Mouse (Mus musculus) cerebellum, adult 8-10 months (tissue): ENCODE measurements around the gene Lingo3.
"Not testable (repeated sequence)": the region's sequence is repeated elsewhere in the genome, so short reads cannot be mapped to it uniquely, and the experiment has no call there.

Source experiments
- DNase-seq: peaks from one replicate; pipeline ENCODE4 v3.0.0; 2022

Gene Lingo3

DNA sequence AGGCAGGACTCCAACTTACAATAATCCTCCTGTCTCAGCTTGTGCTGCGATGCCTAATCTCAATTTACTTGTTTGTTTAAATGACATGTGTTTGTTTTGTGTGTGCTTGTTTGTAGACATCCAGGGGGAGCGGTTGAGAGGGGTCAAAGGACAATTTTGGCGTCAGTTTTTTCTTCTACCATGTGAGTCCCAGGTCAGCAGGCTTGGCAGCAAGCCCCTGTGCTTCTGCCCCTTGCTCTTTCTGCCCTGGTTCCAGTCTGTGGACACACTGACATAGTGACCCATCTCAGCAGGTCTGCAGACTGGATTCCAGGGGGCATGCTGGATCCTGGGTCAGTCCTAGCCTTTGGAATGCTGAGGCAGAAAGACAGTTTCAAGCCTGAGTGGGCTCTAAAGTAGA, 24.4 kb downstream of the Lingo3 start:
- no peak for DNase-seq

DNA sequence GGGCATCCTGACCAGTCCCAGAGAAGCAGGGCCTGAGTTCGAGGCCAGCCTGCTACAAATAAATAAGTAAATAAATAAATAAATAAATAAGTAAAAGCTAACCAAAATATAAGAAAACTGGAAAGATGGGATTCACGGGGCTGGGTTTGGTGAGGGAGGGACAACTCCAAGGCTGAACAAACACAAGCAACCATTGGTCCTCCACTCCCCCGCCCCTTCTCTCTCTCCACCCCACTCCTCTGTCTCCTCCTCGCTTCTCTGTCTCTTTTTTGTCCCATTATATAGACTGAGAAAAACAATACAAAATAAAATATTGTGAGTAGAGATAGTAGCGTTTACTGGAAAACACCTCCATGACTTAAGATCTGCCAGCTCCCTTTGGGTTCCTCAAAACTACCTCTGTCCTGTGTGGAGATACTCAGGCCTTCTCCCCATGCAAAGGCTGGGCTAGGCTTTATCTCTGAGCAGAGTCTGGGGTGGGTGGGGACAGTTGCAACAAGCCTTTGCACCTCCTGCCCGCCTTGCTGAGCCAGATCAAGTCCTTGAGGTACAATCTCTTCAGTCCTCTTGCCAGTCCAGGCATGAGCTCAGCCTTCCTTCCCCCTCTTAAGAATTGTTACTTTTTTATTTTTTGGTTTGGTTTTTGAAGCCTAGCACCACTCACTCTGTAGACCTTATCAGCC, 25.1 kb downstream of the Lingo3 start:
- no peak for DNase-seq

DNA sequence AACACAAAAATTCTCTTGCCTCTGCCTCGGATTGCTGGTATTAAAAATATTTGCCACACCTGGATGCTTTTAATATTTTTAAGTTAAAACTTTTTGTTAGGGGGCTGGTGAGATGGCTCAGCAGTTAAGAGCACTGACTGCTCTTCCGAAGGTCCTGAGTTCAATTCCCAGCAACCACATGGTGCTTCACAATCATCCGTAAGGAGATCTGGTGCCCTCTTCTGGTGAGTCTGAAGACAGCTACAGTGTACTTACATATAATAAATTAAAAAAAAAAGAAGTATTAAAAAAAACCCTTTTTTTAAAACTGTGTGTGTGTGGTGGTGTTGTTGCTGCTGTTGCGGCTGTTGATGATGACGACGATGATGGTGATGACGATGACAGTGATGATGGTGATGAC, 25.9 kb downstream of the Lingo3 start:
- not testable (repeated sequence) for DNase-seq

DNA sequence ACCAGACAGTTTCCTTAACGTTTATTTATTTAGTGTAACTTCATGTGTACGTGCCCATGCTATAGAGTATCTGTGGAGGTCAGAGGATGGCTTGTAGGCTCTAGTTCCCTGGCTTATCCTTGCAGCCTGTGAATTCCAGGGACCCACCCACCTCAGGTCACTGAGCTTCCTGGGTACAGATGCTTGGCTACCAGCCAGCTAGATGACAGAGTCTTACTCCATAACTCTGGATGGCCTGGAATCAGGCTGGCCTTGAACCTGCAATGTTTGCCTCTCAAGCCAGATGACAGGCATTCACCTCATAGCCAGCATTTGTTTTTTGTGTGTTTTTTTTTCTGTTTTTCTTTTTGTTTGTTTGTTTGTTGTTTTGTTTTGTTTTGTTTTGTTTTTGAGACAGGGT, 26.7 kb downstream of the Lingo3 start:
- DNase-seq = no peak

DNA sequence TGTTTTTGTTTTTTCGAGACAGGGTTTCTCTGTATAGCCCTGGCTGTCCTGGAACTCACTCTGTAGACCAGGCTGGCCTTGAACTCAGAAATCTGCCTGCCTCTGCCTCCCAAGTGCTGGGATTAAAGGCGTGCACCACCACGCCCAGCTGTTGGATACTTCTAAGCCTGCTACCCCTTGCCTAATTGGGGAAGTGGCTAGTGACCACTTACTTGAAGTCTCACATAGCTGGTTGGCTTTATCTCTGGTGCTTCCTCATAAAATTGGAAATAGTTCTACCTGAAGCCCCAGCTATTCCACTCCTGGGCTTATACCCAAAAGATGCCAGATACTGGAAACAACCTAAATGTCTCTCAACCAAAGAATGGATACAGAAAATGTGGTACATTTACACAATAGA, 27.5 kb downstream of the Lingo3 start:
- not testable (repeated sequence) for DNase-seq

DNA sequence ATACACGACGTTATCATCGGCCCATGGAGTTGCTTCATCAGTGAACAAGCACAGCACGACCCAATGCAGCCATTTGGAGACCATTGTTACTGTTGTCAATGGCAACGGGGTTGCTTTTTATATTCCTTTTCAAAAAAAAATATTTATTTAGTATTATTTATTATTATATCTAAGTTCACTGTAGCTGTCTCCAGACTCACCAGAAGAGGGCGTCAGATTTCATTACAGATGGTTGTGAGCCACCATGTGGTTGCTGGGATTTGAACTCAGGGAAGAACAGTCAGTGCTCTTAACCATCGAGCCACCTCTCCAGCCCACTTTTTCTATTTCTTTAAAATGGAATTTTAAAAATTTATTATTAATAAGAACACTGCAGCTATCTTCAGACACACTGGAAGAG, 29.0 kb downstream of the Lingo3 start:
- no peak for DNase-seq

DNA sequence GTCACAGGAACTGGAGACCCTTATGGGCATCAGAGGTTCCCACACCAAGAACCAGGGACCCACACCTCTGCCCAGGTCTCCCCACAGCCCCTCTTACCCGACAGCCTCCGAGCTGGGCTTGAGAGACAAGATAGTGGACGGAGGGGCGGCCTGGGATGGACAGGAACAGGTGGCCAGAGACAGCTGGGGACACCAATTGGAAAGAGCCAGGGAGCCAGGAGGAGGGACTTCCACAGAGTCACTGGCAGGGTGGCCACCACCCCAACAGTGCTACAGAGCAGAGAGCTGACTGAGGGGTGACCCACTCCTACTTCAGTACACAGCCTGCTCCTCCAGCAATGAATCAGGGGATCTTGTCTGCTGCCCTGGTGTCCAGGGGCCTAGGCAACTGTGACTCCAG, 30.5 kb downstream of the Lingo3 start, which contains the start of gene Jsrp1:
Gene Jsrp1 (minus strand): TSS at position 133 of the 400 bp plus-strand sequence.
- DNase-seq = no peak

DNA sequence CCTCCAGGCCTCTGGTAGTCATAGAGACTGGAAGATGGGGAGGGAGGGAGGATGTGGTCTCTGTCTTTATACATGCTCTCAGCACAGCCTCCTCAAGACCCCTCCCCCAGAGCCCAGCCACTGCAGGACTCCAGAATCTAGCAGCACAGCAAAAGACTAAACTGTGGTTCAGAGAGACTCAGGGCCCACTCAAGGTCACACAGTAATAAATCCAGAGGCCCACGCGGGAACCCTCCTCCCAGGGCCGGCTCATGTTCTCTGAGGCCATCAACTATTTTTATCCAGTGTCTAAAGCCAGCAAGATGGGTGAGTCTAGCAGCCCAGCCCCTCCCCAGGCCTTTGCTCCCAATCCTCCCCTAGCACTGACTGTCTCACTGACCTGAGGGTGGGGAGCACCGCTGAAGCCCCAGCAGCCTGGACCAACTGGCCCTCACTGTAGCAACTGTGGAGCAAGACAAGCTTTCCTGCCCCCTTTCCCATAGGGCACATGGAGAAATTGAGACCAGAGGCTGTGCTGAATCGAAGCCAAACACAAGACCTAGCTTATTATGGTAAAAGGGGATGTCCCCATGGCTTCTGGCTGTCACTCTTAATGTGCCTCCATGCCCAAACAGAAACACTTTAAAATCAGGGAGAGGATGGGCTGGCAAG, 31.3 kb downstream of the Lingo3 start:
- DNase-seq = no peak

DNA sequence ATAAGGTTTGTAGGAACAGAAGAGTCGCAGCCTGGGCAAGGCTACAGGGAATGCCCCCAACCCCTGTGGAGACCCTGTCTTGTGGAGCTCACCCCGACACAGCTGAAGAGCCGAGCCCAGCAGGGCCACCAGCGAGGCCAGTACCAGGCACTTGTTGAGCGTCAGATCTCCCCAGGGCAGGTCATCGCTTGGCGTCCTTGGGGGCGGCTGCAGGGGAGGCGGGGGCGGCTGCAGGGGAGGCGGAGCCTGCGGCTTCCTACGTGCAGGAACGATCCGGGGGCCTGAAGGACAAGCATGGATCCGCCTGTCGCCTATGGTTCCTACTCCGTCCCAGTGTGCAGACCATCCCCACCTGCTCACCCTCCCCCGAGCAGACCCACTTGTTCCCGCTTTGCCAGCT, 33.8 kb downstream of the Lingo3 start:
- DNase-seq = no peak

DNA sequence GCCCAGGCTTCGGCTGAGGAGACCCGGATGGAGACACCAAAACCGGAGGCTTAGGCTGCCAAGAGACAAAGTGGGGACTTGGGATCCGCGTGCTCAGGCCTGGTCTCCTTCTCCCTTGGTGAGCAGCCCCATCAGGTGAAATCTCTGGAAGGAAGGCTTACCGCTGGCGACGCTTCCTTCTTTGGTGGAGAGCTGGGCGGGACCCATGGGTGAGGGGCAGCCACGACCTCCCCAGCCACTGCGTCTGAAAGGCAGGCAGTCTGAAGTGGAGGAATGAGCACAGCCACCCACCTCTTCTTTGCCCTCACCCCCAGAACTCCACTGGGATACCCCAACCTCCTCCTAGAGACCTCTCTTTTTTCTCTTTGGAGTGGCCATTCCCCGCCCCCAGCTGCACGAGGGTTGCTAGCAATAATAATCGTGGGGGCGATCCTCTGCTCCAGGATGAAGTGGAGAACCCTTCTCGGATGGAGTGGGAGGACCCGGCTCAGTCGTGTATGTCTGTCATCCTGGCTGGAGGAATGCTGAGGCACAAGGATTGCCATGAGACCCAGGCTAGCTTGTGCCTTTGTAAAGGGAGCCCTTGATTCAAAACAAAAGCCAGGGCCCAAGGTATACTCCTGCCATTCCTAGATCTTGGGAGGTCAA, 34.7 kb downstream of the Lingo3 start:
- DNase-seq = no peak

DNA sequence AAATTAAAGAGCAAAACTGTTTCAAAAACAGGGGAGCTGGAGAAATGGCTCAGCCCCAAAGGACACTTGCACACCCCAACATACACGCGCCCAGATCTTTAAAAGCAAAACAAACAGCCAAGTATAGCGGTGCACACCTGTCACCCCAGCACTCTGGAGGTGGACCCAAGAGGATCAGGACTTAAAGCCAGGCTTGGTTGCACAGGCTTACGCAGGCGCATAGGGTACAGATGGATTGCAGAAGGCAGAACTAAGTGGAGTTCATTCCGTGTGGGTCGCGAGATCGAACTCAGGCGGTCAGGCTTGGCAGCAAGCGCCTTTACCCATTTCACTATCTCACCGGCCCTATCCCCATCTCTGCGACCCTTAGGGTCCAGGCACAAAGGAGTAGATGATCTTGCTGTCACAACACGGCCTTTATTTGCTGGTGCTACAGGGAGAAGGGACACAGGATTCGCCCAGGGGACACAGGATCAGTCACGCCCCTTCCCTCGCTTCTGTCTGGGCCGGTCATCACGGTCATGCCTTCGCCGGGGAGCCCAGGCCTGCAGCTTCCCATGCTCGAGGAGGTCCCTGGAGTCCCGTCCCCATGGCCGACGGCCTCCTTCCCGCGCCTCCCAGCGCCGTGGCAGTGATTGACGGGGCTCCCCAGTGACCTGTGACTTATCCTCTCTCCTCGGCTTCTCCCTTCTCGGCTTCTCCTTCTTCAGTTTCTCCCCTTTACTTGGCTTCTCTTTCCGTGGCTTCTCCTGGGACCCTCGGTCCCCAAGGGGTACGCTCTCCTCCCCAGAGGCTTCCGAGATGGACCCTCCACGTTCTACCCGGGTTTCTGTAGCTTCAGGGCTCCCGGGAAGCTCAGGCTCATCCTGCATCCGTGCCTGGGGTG, 35.5 kb downstream of the Lingo3 start:
- no peak for DNase-seq

DNA sequence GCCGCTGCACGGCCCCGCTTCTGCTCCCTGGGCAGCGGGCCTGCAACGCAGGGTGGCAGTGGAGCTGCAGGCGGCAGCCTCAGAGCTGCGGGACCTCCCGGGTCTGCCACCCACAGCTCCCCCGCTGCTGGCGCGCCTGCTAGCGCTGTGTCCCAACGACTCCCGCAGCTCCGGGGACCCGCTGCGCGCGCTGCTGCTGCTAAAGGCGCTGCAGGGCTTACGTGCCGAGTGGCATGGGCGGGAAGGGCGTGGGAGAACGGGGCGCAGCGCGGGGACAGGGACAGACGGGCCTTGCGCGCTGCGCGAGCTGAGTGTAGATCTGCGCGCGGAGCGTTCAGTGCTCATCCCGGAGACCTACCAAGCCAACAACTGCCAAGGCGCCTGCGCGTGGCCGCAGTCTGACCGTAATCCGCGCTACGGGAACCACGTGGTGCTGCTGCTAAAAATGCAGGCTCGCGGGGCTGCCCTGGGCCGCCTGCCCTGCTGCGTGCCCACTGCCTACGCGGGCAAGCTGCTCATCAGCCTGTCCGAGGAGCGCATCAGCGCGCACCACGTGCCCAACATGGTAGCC, 36.7 kb downstream of the Lingo3 start:
- peak; percentile 81 for DNase-seq

DNA sequence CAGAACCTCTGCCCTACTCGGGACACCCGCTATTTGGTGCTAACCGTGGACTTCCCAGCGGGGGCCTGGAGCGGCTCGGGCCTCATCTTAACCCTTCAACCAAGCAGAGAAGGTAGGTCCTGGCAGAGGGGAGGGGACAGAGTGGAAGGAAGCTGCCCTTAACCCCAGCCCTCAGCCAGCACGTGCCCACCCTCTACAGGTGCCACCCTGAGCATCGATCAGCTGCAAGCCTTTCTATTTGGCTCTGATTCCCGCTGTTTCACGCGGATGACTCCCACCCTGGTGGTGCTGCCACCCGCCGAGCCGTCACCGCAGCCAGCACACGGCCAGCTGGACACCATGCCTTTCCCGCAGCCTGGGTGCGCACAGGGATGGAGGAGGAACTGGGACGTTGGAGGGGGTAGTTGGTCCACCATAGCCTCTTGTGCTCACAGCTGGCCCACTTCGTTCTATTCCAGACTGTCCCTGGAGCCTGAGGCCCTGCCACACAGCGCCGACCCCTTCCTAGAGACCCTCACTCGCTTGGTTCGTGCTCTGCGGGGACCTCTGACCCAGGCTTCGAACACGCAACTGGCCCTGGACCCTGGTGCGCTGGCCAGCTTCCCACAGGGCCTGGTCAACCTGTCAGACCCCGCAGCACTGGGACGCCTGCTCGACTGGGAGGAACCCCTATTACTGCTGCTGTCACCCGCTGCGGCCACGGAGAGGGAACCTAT, 37.3 kb downstream of the Lingo3 start:
- DNase-seq = no peak

DNA sequence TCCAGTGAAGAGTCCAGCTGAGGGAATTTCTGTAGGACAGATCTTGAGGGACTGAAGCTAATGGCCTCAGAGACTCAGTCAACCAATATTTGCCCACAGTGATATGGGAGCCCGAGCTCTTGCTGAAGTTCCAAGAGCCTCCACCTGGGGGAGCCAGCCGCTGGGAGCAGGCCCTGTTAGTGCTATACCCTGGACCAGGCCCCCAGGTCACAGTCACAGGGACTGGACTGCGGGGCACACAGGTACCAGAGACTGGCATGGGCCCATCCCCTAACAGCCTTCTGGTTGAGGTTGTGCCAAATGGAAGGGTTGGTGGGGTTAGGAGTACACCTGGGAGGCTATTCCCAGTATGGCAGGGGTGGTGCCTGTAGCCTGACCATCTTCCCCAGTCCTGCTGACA, 37.9 kb downstream of the Lingo3 start:
- peak; percentile 85 for DNase-seq

DNA sequence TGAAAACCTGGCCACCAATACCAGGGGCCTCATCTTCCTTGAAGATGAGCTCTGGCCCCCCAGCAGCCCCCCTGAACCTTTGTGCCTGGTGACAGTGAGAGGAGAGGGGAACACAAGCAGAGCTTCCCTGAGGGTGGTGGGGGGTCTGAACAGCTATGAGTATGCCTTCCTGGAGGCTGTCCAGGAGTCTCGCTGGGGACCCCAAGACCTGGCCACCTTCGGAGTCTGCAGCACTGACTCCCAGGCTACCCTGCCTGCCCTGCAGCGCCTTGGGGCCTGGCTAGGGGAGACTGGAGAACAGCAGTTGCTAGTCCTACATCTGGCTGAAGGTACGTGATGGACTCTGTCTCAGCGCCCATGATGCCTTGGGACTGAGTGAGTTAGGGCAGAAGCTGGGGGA, 38.5 kb downstream of the Lingo3 start:
- DNase-seq = no peak

DNA sequence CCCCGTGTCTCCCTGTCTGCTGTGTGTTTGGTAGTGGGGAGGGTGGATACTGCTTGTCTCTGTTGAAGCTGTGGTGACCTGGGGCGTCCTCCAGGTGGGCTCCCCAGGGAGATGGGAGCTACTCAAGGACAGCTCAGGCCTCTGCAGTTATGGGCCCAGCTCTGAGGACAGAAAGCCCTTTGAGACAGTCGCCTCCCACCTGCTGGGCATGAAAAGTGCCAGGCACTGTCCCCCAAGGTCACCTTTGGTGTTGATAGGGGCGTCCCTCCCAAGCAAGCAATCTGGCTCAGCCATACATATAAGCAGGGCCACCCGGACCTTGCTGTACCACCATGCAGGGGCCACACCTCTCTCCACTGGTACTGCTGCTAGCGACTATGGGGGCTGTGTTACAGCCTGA, 38.9 kb downstream of the Lingo3 start, which contains the start of gene Amh:
Gene Amh (plus strand): TSS at position 328 of the 400 bp plus-strand sequence.
- no peak for DNase-seq

DNA sequence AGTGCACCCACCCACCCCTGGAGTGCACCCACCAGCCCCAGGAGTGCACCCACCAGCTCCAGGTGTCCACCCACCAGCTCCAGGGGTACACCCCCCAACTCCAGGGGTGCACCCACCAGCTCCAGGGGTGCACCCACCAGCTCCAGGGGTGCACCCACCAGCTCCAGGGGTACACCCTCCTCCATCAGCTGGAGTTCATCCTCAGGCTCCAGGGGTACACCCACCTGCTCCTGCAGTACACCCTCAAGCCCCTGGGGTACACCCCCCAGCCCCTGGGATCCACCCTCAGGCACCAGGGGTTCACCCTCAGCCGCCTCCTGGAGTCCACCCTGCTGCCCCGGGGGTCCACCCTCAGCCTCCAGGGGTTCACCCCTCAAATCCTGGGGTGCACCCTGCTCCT, 39.5 kb downstream of the Lingo3 start:
- DNase-seq = no peak

DNA sequence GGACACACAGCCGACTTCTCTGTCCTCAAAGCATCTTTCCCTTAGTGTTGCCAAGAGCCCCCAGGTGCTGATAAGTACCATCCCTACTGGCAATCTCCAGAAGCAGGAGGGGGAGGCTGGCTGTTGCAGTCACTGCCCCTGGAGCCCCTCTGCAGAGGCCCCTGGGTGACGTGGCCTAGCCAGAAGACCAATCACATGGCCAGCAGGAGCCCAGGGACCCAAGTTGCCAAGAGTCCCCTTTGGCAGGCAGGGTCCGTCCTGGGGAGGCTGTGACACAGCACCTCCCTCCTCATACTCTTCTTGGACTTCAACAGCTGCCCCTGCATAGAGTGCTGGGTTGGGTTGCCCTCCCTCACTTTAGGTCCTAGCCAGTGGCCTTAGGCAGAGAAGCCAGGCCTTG, 40.8 kb downstream of the Lingo3 start:
- no peak for DNase-seq

DNA sequence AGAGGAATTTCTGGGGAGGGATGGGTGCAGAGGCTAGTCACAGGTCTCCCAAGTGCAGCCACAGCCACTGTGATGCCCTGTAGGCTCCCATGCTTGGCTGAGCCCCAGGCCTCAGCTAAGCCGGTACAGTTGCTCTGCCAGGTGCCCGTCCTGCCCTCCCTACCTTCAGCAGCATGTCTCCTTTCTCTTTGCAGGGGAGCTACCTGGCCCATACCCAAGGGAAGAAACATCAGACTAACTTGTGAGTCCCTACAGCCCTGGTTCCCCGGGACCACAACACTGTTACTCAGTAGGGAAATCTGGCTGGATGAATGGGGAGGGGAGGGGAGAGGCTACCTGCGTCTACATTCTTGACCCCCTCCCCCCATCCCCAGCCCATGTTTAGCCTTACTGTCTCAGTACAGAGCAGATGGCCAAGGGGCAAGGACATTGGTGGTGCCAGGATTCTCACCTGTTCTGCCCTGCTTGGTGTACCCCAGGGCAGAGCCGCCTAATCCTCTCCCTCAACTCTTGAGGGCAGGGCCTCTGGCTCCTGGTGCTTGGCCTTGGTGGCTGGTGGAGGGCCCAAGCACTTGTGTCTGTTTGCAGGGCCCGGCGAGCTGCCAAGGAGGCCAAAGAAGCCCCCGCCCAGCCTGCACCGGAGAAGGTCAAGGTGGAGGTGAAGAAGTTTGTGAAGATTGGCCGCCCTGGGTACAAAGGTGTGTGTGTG, 41.5 kb downstream of the Lingo3 start:
- no peak for DNase-seq

DNA sequence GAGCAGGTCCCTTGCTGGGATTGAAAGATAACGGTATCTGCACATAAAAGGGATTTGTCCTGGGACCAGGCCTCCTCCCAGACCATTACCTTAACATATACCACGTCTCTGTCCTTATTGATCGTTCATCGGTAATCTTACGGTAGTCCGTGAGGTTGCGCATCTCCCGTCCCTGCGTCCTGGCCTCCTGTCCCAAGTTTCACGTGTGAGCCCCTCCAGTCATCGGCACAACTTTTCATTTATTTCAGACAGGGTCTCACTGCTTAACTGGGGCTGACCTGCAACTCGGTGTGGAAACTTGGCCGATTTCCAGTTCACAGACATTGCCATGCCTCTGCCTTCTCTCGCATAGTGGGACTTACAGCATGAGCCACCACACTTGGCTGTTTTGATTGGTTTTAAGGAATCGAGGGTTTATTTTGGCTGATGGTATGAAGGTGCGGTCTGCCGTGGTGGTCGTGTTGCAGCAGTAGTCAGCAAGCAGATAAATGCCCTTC, 44.7 kb downstream of the Lingo3 start:
- no peak for DNase-seq
